Mouse (Mus musculus) brain, embryonic 14.5 days (tissue): Measurements from ENCODE around the gene Sel1l.

Source experiments
- CTCF ChIP-seq: fragments of 200-500 bp; IDR thresholded peaks from 2 replicates; pipeline ENCODE4 v1.5.1; 2012; ENCODE audit warnings: inconsistent platforms, mild to moderate bottlenecking, moderate library complexity, borderline replicate concordance; ENCODE audit not compliant: insufficient read depth, insufficient read length; ENCODE audit errors: extremely low read depth
- POLR2A ChIP-seq: fragments of 200-500 bp; IDR thresholded peaks from 2 replicates; pipeline ENCODE4 v1.6.1; 2012; ENCODE audit warnings: mild to moderate bottlenecking, inconsistent platforms, borderline replicate concordance; ENCODE audit not compliant: poor library complexity, insufficient read depth, insufficient read length, severe bottlenecking; ENCODE audit errors: extremely low read depth

GRCm38 (mm10) chr12:91878912-91879250, 29.9 kb upstream of the Sel1l start:
- TF ChIP-seq CTCF (no peak), POLR2A (no peak)
